Mouse (Mus musculus) embryonic fibroblast, embryonic 13.5 days (primary cell): ENCODE measurements around the gene Tnfaip2. TPM values are rescaled to one million over a fixed set of nuclear protein-coding genes. Genes with fewer than 3 reads are reported as not detected.

Experiments
- H3K27ac ChIP-seq: 2 replicates; pipeline ENCODE4 v1.5.1; 2012; ENCODE audit warnings: low read length, control low read depth, inconsistent platforms; ENCODE audit not compliant: insufficient read depth
- H3K4me1 ChIP-seq: 2 replicates; pipeline ENCODE4 v1.6.1; 2011; ENCODE audit warnings: low read length; ENCODE audit not compliant: control insufficient read depth, insufficient read depth
- H3K4me3 ChIP-seq: 2 replicates; pipeline ENCODE4 v1.5.1; 2011; ENCODE audit warnings: mild to moderate bottlenecking, control low read depth, low read length; ENCODE audit not compliant: insufficient read depth
- CTCF ChIP-seq: IDR thresholded peaks from 2 replicates; pipeline ENCODE4 v1.5.1; 2011; ENCODE audit warnings: mild to moderate bottlenecking, control low read depth, low read length, moderate library complexity, borderline replicate concordance; ENCODE audit not compliant: insufficient read depth
- POLR2A ChIP-seq: IDR thresholded peaks from 2 replicates; pipeline ENCODE4 v1.6.1; 2011; ENCODE audit warnings: low read depth, mild to moderate bottlenecking, control low read depth, low read length, moderate library complexity
- polyA plus RNA-seq: library from polyadenylated mRNA; stranded (reverse); fragments of >200 nt; gene quantifications from 2 replicates; pipeline ENCODE4 v1.2.4, GENCODE M21; 2011; ENCODE audit warnings: low read depth; ENCODE audit not compliant: missing spikeins, insufficient read length

Tnfaip2 gene
- polyA plus RNA-seq, 1 experiment: 46.5 TPM

DNA sequence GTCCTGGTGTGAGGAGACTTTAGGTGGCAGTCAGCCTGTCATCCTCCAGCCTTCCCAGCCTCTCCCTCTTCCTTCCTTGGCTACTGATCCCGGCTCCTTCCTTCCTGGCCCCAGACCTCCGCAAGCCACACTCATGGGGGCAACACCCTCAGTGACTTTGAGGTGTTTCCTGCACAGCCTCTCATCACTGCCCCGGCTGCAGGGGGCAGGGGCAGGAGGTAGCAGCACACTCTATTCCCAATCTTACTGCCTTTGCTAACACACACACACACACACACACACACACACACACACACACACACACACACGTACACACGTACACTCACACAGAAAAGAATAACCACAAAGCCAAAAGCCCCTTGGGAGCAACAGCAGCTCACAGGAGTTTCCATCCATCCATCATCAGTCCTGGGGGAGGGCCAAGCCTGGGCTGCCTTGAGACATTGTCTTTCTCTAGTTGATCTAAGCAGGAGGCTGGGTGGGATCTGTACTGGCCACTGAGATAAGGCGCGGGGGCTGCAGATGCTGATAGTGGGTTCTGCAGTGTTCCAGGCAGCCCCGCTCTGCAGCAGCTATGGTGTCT, 7.4 kb upstream of the Tnfaip2 start:
- no peak; the same call in 1 of the 2 replicates for TF ChIP-seq POLR2A
- TF ChIP-seq CTCF: no peak
- Histone ChIP-seq H3K27ac (0 out of 2 replicates have a peak overlapping the region, but pooled peaks have one; percentile 0), H3K4me3 (no peak overlapping the region), H3K4me1 (peaks cover 13% of the 10 kb centered on the region)

DNA sequence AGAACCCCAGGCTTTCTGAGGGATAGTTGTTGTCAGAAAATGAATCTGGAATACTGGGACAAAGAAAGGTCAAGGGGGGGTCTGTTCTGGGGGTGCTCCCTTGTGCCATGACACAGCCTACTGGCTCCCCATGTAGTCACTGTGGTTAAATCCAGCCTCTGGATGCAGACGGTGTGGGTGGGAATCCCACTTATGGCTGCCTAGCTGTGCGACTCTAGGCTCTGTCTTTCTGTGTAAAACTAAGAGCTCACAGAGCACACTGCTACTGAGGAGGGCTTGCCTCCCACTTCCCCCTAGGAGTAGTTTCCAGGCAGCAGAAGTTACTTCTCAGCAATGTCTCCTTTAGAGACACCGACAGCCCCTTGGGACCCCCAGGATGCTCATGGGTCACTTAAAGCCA, 6.1 kb upstream of the Tnfaip2 start:
- TF ChIP-seq POLR2A: no peak
- no peak for TF ChIP-seq CTCF
- H3K4me1 ChIP-seq: peaks cover 4% of the 10 kb centered on the region; the same call in 1 of the 2 replicates
- H3K4me3 ChIP-seq: no peak overlapping the region

DNA sequence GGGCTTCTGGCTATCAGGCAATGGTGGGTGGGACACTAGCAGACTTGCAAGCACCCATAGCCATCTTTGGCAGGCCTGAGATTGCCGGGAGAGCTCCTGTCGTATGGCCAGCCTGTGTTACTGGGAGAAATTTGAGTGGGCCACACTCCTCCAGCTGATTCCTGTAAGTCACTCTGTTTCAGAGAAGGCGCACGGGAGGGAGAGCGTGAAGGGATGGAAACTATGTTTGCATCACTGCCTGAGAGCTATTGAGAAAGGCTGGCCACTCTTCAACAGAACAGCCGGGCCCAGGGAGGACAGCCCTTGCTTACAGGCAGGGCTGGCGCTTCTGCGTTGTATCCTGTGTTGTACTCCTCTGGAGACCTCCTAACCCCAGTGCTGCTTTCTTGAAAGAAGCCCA, 5.6 kb upstream of the Tnfaip2 start:
- Histone ChIP-seq H3K4me1 (no peaks in the 10 kb centered on the region; the same call in 1 of the 2 replicates), H3K4me3 (no peak overlapping the region), H3K27ac (peak overlapping the region; percentile 38)
- no peak for TF ChIP-seq CTCF
- TF ChIP-seq POLR2A: no peak

More for the DNA sequence above, 6.1 kb upstream of the Tnfaip2 start:
- H3K27ac ChIP-seq: peak overlapping the region; percentile 38

DNA sequence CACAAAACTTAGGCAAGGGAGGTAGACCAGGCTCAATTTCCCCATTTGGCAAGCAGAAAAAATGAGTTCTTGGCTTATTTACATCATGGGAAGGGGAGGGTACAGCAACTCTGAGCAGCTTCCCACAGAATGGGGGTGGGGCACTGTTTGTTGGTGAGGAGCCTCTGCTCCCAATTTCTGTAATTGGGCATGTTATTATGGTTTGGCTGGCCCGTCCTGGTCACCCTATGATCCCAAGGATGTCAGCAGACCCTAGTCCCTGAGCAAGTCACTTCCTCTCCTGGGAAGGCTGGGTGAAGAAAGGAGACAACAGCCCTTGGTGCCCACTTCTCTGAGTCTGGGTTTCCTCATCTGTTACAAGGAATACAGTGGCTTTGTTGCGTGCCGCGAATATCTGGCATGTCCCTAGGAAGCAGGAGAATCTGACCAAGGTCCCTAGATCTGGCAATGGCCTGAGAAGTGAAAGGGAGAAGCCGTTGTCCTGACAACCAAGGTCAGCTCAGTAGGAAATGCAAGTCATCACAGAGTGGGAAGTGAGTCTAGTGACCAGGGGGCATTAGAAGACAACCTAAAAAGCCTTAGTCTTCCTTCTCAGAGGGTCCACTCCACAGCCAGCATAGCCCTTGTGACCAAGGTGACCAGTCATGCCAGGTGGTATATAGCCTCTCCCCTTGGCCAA, 4.9 kb upstream of the Tnfaip2 start:
- H3K27ac ChIP-seq: peak overlapping the region; percentile 29
- no peak overlapping the region for H3K4me3 ChIP-seq
- TF ChIP-seq CTCF (no peak), POLR2A (no peak)
- H3K4me1 ChIP-seq: no peaks in the 10 kb centered on the region; the same call in 1 of the 2 replicates

DNA sequence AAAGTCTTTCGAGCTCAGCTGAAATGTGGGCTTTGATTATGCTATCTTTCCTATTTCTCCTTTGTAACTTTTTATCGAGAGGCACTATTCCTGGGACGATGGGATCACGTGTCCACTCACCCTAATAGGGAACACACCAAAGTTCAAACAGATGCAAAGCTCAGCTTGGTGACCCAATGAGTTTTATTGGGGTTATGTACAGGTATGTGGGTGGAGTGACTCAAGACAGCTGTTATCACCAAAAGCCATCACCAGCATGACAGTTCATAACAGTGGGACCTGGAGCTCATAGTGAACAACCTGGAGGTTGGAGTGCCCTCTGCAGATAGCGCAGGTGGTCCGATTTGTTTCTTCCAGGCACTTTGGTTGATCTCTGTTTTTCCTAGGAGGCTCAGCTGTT, 3.4 kb upstream of the Tnfaip2 start:
- TF ChIP-seq CTCF: no peak
- no peak for TF ChIP-seq POLR2A

DNA sequence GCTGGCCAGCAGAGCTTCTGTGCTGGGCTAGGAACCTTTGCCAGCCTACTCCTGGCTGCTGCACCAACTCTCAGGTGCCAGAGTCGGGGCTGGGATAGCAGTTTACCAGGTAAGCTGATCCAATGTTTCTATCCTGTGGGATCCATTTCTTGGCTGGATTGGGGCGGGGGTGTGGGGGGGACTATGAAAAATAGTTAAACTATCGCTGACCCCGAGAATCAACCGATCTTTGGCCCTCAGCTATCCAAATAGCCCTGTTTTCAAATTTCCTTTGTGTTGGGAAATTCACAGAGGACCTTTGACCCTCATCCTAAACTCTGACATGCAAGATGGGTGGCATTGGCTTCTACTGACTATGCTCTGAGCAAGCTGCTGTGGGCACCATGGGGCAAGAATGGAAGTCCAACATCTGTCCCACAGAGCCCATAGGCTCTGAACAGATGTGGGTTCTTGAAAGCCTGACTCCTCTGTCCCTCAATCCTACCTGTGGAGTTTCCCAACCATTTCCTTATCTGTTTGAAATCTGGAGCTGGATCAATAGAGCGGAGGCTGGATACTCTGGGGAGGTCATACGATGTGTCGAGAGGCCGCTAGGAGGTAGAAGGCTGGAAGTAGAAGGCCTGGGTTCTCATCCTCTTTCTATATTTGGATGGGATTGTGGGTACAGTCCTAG, 1.4 kb upstream of the Tnfaip2 start:
- no peak overlapping the region for H3K27ac ChIP-seq
- TF ChIP-seq CTCF (no peak), POLR2A (no peak)
- H3K4me1 ChIP-seq: peaks cover 3% of the 10 kb centered on the region; the same call in 1 of the 2 replicates
- no peak overlapping the region for H3K4me3 ChIP-seq

More for the DNA sequence above, 3.4 kb upstream of the Tnfaip2 start:
- Histone ChIP-seq H3K4me1 (no peaks in the 10 kb centered on the region; the same call in 1 of the 2 replicates), H3K4me3 (no peak overlapping the region), H3K27ac (no peak overlapping the region)

DNA sequence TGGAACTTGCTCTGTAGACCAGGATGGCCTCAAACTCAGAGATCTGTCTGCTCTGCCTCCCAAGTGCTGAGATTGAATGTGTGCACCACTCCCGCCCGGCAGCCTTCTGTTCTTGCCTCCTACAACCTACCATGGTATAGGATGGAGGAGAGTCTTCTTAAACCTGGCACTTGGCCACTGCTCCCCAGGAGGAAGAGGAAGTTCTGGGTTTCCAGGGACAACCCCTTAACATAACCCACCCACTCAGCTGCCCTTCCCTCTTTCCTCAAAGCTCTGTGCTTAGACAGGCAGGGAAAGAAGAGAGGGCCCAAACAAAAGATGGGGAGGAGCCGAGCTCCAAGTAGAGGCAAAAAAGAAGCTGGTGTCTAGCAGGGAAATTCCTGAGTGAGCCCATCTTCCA, 746 bp upstream of the Tnfaip2 start:
- Histone ChIP-seq H3K4me1 (peaks cover 5% of the 10 kb centered on the region), H3K4me3 (no peak overlapping the region), H3K27ac (no peak overlapping the region)
- no peak for TF ChIP-seq POLR2A
- no peak for TF ChIP-seq CTCF

DNA sequence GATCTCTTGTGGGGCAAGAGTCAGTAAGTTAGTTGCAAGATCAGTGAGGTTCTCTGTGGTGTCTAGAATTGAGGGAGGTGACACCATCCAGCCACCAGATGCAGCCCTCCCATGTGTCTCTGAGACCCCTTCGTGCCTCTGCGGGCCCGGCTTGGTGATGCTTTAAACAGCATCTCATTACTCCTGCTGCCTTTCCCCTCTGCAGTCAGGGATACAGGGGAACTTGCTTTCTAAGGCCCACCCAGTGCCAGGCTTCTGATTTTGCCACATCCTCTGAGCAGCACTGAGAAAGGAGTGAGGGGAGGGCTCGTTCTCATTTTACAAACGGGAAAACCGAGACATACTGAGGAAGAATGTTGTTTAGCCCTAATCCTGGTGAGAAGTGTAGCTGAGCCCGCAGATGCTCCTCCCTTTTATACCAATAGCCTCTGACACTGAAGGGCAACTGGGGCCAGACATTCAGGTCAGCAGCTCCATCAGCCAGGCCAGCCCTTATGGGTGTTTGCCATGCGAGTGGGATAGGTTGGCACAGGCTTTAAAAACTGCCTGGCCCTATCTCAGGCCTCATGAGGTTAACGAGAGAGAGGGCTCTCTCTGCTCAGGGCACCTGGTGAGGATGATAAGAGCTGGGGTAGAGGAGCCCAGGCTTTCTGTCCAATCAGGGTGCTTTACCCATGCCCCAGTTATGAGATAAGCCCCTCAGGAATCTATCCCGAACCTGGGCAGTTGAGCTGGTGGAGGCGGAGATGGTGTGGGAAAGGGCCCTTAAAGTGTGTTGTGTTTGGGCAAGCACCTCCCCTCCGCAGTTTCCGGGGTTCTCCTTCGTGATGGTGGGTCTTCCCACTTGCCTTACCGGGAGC, 972 bp downstream of the Tnfaip2 start:
- H3K27ac ChIP-seq: peak overlapping the region; percentile 62
- peak overlapping the region; percentile 62 for H3K4me3 ChIP-seq
- TF ChIP-seq POLR2A: no peak; the same call in 1 of the 2 replicates
- TF ChIP-seq CTCF: no peak
- peaks cover 15% of the 10 kb centered on the region for H3K4me1 ChIP-seq
